13 mouse cellular contexts compared by ENCODE assay signal in genomic region chr3:89379388-89380131, GRCm38 (mm10). TPM values are rescaled to one million over a fixed set of nuclear protein-coding genes. Genes with fewer than 3 reads are reported as not detected.
DNase-seq lines count a peak whose midpoint lies in the region; ATAC-seq and TF ChIP-seq lines count a peak whose summit lies in the region.
"Had no signal": no experiment of that assay in that cellular context is flagged by ENCODE, and none has a peak within 500 bp of the region (broad histone marks: within the 10 kb centered on the region; RNA-seq: fewer than 3 reads in every experiment).

No protein-coding gene starts in this region.

- peak overlapping the region; percentile 93 for H3K27ac ChIP-seq in hindbrain, embryonic 10.5 days
- H3K27ac ChIP-seq in hindbrain, embryonic 11.5 days (ENCODE audit: low read depth, low read length) = no peak overlapping the region
- H3K27ac ChIP-seq in CH12.LX (ENCODE audit: insufficient read depth, low read depth) = peak overlapping the region; percentile 19; the same call in 1 of the 2 replicates
- 0 out of 2 replicates have a peak overlapping the region, but pooled peaks have one; percentile 10 for H3K27ac ChIP-seq in bone marrow, adult 2 months (ENCODE audit: control insufficient read depth, insufficient read depth, low read depth, low read length, poor library complexity)

- H3K9me3 ChIP-seq in hindbrain, embryonic 10.5 days = no peaks in the 10 kb centered on the region
- H3K9me3 ChIP-seq in hindbrain, embryonic 11.5 days (ENCODE audit: control insufficient read depth, low read length) = no peaks in the 10 kb centered on the region
- H3K9me3 ChIP-seq in CH12.LX (replicated peaks; ENCODE audit: low read length) = no peaks in the 10 kb centered on the region

- dilution Hi-C loops in CH12.LX (cut with MboI; ENCODE audit: extremely low pct_ligation_motif_present, extremely low pct_unique_long_range_greater_than_20kb, low sequenced_read_pairs) = no loop called here

- 87% methylated on average over 31 of the region's 31 CpGs for WGBS in hindbrain, embryonic 10.5 days
- 85% methylated on average over 31 of the region's 31 CpGs for WGBS in hindbrain, embryonic 11.5 days
- 70% methylated on average over 31 of the region's 31 CpGs for WGBS in bone marrow, adult 2 months

- H3K4me1 ChIP-seq in hindbrain, embryonic 10.5 days (replicated peaks) = peaks cover 31% of the 10 kb centered on the region
- no peaks in the 10 kb centered on the region for H3K4me1 ChIP-seq in hindbrain, embryonic 11.5 days (replicated peaks; ENCODE audit: control insufficient read depth, insufficient read depth, low read length)
- H3K4me1 ChIP-seq in CH12.LX (ENCODE audit: control insufficient read depth in 1 of 2, insufficient read depth in 2 of 2) = peaks cover 29 to 74% of the 10 kb centered on the region in 2 experiments
- H3K4me1 ChIP-seq in bone marrow, adult 2 months (ENCODE audit: control insufficient read depth, insufficient read depth, low read length) = peaks cover 6% of the 10 kb centered on the region

- H3K4me3 ChIP-seq in hindbrain, embryonic 10.5 days = peak overlapping the region; percentile 65; the same call in 1 of the 2 replicates
- no peak overlapping the region for H3K4me3 ChIP-seq in hindbrain, embryonic 11.5 days (ENCODE audit: low read depth, low read length)
- H3K4me3 ChIP-seq in CH12.LX (replicated peaks in 1 of 3; ENCODE audit: low read depth in 2 of 3, low read length in 2 of 3, poor library complexity in 1 of 3) = peak overlapping the region in 1 of 3 experiments; percentile 0
- no peak overlapping the region for H3K4me3 ChIP-seq in bone marrow, adult 2 months (replicated peaks; ENCODE audit: control insufficient read depth, low read depth, low read length)

- no peak for TF ChIP-seq RAD21 in CH12.LX (IDR thresholded peaks at IDR 0.05; ENCODE audit: low read depth, low read length)

- H3K4me2 ChIP-seq in hindbrain, embryonic 11.5 days (replicated peaks; ENCODE audit: low read depth, low read length) = no peak overlapping the region
- no peak overlapping the region for H3K4me2 ChIP-seq in CH12.LX (ENCODE audit: insufficient read depth, low read depth, poor library complexity, severe bottlenecking)

- ATAC-seq in hindbrain, embryonic 11.5 days (ENCODE audit: low FRiP score) = no peak

- peaks cover 22% of the 10 kb centered on the region for H3K79me2 ChIP-seq in CH12.LX (replicated peaks; ENCODE audit: control insufficient read depth, extremely low read depth, insufficient read depth, poor library complexity, severe bottlenecking)

- H3K27me3 ChIP-seq in hindbrain, embryonic 10.5 days (ENCODE audit: insufficient read depth, poor library complexity, severe bottlenecking) = no peaks in the 10 kb centered on the region
- no peaks in the 10 kb centered on the region for H3K27me3 ChIP-seq in hindbrain, embryonic 11.5 days (ENCODE audit: control insufficient read depth, insufficient read depth, low read length)
- H3K27me3 ChIP-seq in CH12.LX (replicated peaks) = no peaks in the 10 kb centered on the region

- no peak for TF ChIP-seq POLR2A in CH12.LX (IDR thresholded peaks at IDR 0.05; ENCODE audit: low read depth, low read length)
- peak; percentile 10; the same call in 1 of the 2 replicates for TF ChIP-seq POLR2A in bone marrow, adult 2 months (IDR thresholded peaks at IDR 0.05; ENCODE audit: borderline replicate concordance, control insufficient read depth, low read depth, low read length)

- DNase-seq in hindbrain, embryonic 10.5 days (ENCODE audit: low spot score) = no peak
- DNase-seq in hindbrain, embryonic 11.5 days (ENCODE audit: low spot score) = no peak
- DNase-seq in CH12.LX (ENCODE audit: extremely low read depth) = no peak
- DNase-seq in naive thymus-derived CD4-positive, alpha-beta T cell, adult 2 months (ENCODE audit: low read depth) = peak; percentile 52
- DNase-seq in ovary, postnatal 36 days (ENCODE audit: low spot score) = no peak
- no peak for DNase-seq in left cerebral cortex, postnatal 14 days (ENCODE audit: low spot score in 2 of 2)
- DNase-seq in cerebellum, postnatal 4 days (ENCODE audit: low spot score in 2 of 2) = no peak
- DNase-seq: right cerebral cortex, adult 18-20 months had no signal

- TF ChIP-seq EP300 in CH12.LX (IDR thresholded peaks at IDR 0.05; ENCODE audit: low read length) = no peak

- no peak for TF ChIP-seq CTCF in CH12.LX (conservative IDR thresholded peaks at IDR 0.05 in 1 of 2, IDR thresholded peaks at IDR 0.05 in 1 of 2; ENCODE audit: low read depth in 2 of 2, low read length in 2 of 2)
- no peak for TF ChIP-seq CTCF in bone marrow, adult 2 months (IDR thresholded peaks at IDR 0.05; ENCODE audit: control insufficient read depth, insufficient read depth, low read length)

- peaks cover 18% of the 10 kb centered on the region; the same call in 1 of the 2 replicates for H3K36me3 ChIP-seq in hindbrain, embryonic 10.5 days
- no peaks in the 10 kb centered on the region for H3K36me3 ChIP-seq in hindbrain, embryonic 11.5 days (ENCODE audit: control insufficient read depth, insufficient read depth, low read length)
- H3K36me3 ChIP-seq in CH12.LX (replicated peaks in 1 of 2; ENCODE audit: control insufficient read depth in 1 of 2, insufficient read depth in 1 of 2, low read length in 1 of 2) = peaks cover 49 to 82% of the 10 kb centered on the region in 2 experiments

- no peak overlapping the region for H3K9ac ChIP-seq in hindbrain, embryonic 11.5 days (ENCODE audit: low read depth, low read length)
- no peak overlapping the region for H3K9ac ChIP-seq in CH12.LX (ENCODE audit: insufficient read depth, low read depth)

- intact Hi-C loops in left cerebral cortex, postnatal 14 days (cut with DNase I) = loop anchor here (5.0 kb wide), 1 partner anchor 108 kb away; no protein-coding TSS in a partner anchor

- in situ Hi-C loops in CH12.LX (cut with MboI; ENCODE audit: low pct_ligation_motif_present, low pct_unique_long_range_greater_than_20kb, low sequenced_read_pairs) = no loop called here

TF ChIP-seq in CH12.LX, 34 proteins besides CTCF, POLR2A, EP300 and RAD21:
- no peak for TF ChIP-seq MEF2A (IDR thresholded peaks at IDR 0.05; ENCODE audit: borderline replicate concordance, low read depth, low read length)
- peak; percentile 32; the same call in 1 of the 2 replicates for TF ChIP-seq TCF12 (IDR thresholded peaks at IDR 0.05; ENCODE audit: low read depth, low read length)

RNA-seq across cellular contexts. Expression of gene Dcst1, which starts 14.5 kb away (rescaled TPM):
- 0.09 and 0.33 TPM in 2 replicates for polyA plus RNA-seq in hindbrain, embryonic 10.5 days (2016; fragmentation: Nextera tagmentation; extraction: Ambion mirVana)
- 0.28 and 0.63 TPM in 2 replicates for polyA plus RNA-seq in hindbrain, embryonic 11.5 days (2014; fragmentation: Nextera tagmentation; extraction: Ambion mirVana)
- total RNA-seq in CH12.LX (2012; rRNA removed) (0.04 and 0.21 TPM in 2 replicates), CH12.LX (2014; rRNA removed) (not detected in 2 replicates)
- 0.10 and 0.53 TPM in 2 replicates for polyA plus RNA-seq in CH12.LX (2012; ENCODE audit: insufficient read length, low read depth)
- polyA plus RNA-seq in bone marrow, adult 2 months (2011; ENCODE audit: insufficient read depth, insufficient read length, low replicate concordance, missing spikeins) = 1.3 TPM in 1 of 2 replicates, not detected in the other
- under 1 TPM in 1 of 2 experiments, not detected in 1; 0.23 TPM for total RNA-seq in left cerebral cortex, postnatal 14 days (2021)
- total RNA-seq: gastrocnemius, adult 18-20 months; megakaryocyte progenitor cell, adult 5-6 weeks had no signal
- polyA plus RNA-seq: embryonic facial prominence, embryonic 11.5 days had no signal

RNA-seq across cellular contexts. Expression of gene Zbtb7b, which starts 15.0 kb away (rescaled TPM):
- polyA plus RNA-seq in hindbrain, embryonic 10.5 days (2016; fragmentation: Nextera tagmentation; extraction: Ambion mirVana) = 0.47 and 0.73 TPM in 2 replicates
- 0.47 and 1.2 TPM in 2 replicates for polyA plus RNA-seq in hindbrain, embryonic 11.5 days (2014; fragmentation: Nextera tagmentation; extraction: Ambion mirVana)
- total RNA-seq in CH12.LX (2012; rRNA removed) = 31.6 and 34.2 TPM in 2 replicates
- total RNA-seq in CH12.LX (2014; rRNA removed) = 11.9 and 12.7 TPM in 2 replicates
- 27.6 and 32.4 TPM in 2 replicates for polyA plus RNA-seq in CH12.LX (2012; ENCODE audit: insufficient read length, low read depth)
- 20.8 and 40.2 TPM in 2 replicates for polyA plus RNA-seq in bone marrow, adult 2 months (2011; ENCODE audit: insufficient read depth, insufficient read length, low replicate concordance, missing spikeins)
- 1 to 10 TPM; 8.0 to 9.1 TPM for total RNA-seq in left cerebral cortex, postnatal 14 days (2021)

RNA-seq across cellular contexts. Expression of gene Dcst2, which starts 17.8 kb away (rescaled TPM):
- 0.34 TPM in 1 of 2 replicates, not detected in the other for polyA plus RNA-seq in hindbrain, embryonic 10.5 days (2016; fragmentation: Nextera tagmentation; extraction: Ambion mirVana)
- 0.14 and 0.27 TPM in 2 replicates for polyA plus RNA-seq in hindbrain, embryonic 11.5 days (2014; fragmentation: Nextera tagmentation; extraction: Ambion mirVana)
- total RNA-seq in CH12.LX (2012; rRNA removed) (not detected in 2 replicates), CH12.LX (2014; rRNA removed) (not detected in 2 replicates)
- 0.10 and 0.14 TPM in 2 replicates for polyA plus RNA-seq in CH12.LX (2012; ENCODE audit: insufficient read length, low read depth)
- 0.56 TPM in 1 of 2 replicates, not detected in the other for polyA plus RNA-seq in bone marrow, adult 2 months (2011; ENCODE audit: insufficient read depth, insufficient read length, low replicate concordance, missing spikeins)
- total RNA-seq in left cerebral cortex, postnatal 14 days (2021) = under 1 TPM; 0.34 to 0.35 TPM
- total RNA-seq: gastrocnemius, adult 18-20 months; megakaryocyte progenitor cell, adult 5-6 weeks had no signal

RNA-seq across cellular contexts. Expression of gene Lenep, which starts 23.0 kb away (rescaled TPM):
- polyA plus RNA-seq in hindbrain, embryonic 10.5 days (2016; fragmentation: Nextera tagmentation; extraction: Ambion mirVana) = 1.7 TPM in 1 of 2 replicates, not detected in the other
- 0.22 and 0.95 TPM in 2 replicates for polyA plus RNA-seq in hindbrain, embryonic 11.5 days (2014; fragmentation: Nextera tagmentation; extraction: Ambion mirVana)
- not detected in 2 replicates for total RNA-seq in CH12.LX (2012; rRNA removed)
- not detected in 2 replicates for total RNA-seq in CH12.LX (2014; rRNA removed)
- polyA plus RNA-seq in CH12.LX (2012; ENCODE audit: insufficient read length, low read depth) = not detected in 2 replicates
- polyA plus RNA-seq in bone marrow, adult 2 months (2011; ENCODE audit: insufficient read depth, insufficient read length, low replicate concordance, missing spikeins) = 0.92 TPM in 1 of 2 replicates, not detected in the other
- 1 to 10 TPM; 1.6 to 4.0 TPM for total RNA-seq in left cerebral cortex, postnatal 14 days (2021)
- polyA plus RNA-seq: intestine, embryonic 14.5 days had no signal

RNA-seq across cellular contexts. Expression of gene Adam15, which starts 29.8 kb away (rescaled TPM):
- polyA plus RNA-seq in hindbrain, embryonic 10.5 days (2016; fragmentation: Nextera tagmentation; extraction: Ambion mirVana) = 36.4 and 38.1 TPM in 2 replicates
- 17.8 TPM in 2 replicates for polyA plus RNA-seq in hindbrain, embryonic 11.5 days (2014; fragmentation: Nextera tagmentation; extraction: Ambion mirVana)
- total RNA-seq in CH12.LX (2012; rRNA removed) (31.3 and 39.1 TPM in 2 replicates), CH12.LX (2014; rRNA removed) (5.8 and 5.9 TPM in 2 replicates)
- 26.2 and 26.5 TPM in 2 replicates for polyA plus RNA-seq in CH12.LX (2012; ENCODE audit: insufficient read length, low read depth)
- 112 and 187 TPM in 2 replicates for polyA plus RNA-seq in bone marrow, adult 2 months (2011; ENCODE audit: insufficient read depth, insufficient read length, low replicate concordance, missing spikeins)
- 10 to 100 TPM; 95.0 TPM for total RNA-seq in left cerebral cortex, postnatal 14 days (2021)
